Mouse (Mus musculus) kidney, postnatal 14 days (tissue): ENCODE results near the gene Traf3ip3.

Experiments used
- DNase-seq: peaks from one replicate; pipeline ENCODE4 v3.0.0; 2022; ENCODE audit warnings: mixed read lengths

Traf3ip3 gene

GRCm38 (mm10) chr1:193205431-193205830, 3.9 kb upstream of the Traf3ip3 start:
- DNase-seq: no peak

- no peak for DNase-seq
Measured at GRCm38 (mm10) chr1:193203821-193204220, 2.3 kb upstream of the Traf3ip3 start.

GRCm38 (mm10) chr1:193200640-193201382, 692 bp downstream of the Traf3ip3 start:
- no peak for DNase-seq

GRCm38 (mm10) chr1:193198312-193198711, 3.2 kb downstream of the Traf3ip3 start:
- no peak for DNase-seq

DNA sequence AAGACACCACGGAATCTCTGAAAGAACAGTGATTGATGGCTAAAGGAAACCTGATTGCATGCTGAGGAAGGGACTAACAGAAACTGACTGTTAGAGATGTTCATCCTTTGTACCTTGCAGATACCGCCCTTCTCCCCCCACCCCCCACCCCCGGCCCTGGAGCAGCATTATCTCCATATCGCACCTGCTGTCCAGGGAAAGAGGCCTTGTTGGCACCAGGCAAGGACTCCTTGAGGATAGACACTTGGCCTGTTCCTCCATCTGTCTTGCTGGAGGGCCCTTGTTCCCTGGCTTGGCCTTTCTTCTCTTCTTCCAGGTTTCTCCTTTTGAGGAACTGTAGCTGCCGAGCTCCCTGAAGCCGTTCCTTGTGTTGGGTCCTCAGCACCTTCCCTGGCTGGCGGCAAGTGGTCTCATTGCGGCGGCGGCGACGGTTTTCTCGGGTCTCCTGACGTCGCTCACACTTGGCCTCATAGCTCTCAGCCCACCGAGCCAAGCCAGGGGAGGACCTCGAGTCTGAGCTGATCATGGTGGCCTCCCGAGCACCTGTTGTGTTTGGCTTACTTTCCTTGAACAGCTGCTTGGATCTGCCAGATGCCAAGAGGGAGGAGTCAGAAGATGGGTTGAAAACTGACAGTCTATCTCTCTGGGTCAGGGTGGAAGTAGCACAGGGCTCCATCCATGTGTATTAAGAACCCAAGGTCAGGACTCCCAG, 3.9 kb downstream of the Traf3ip3 start:
- DNase-seq: no peak

DNA sequence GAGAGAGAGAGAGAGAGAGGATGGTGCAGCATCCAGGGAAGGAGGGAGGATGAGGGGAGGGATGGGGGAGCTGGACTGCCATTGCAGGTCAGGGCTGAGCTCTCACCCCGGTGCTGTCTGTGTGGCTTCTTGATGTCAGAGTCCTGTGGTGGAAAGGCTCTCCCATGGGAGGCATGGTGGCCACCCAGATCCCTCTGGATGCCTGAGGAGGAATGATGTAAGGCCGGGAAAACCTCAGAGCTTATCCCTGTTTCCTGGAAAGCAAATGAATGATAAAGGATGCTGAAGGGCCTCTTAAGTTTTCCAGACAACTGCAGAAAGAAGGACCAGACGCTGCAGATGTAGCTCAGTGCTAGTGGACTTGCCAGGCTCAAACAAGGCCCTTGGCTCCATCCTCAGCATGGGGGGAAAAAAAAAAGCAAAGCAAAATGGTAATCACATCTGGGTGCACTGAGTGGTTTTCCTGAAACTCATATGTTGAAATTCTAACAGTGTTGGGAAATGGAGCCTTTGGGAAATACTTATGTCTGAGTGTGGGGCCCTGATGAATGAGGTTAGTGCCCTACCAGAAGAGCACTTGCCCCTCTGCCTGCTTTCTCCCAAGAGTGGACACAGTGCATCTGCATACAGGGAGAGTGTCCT, 6.2 kb downstream of the Traf3ip3 start:
- no peak for DNase-seq

DNA sequence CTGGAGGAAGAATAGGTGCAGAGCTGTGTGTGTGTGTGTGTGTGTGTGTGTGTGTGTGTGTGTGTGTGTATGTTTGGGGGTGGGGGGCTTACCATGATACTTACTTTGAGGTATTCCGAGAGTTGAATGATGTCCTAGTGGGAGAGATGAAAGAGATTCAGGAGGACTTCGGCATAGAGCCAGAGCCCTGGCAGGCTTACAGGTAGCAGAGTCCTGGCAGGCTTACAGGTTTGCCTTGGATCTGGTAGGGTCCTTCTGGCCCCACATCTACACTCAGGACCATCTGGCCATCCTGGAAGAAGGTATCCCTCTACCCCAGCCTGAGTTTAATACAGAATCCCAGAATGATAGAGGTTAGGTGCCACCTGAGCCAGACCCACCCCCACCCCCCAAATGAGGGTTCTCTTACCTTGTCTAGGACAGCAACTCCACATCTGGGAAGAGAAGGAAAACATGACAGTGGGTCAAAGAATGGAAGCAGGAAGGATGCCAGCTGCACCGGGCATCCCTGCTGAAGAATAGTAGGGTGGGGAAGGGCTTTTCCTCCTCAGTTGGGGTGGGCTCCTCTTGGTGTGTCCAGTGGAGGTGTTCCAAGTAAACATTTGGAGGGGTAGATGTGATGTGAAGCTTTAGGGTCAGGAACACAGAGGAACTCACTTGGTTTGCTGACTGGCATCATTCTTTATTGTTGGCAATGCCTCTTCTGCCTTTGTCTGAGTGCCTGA, 6.9 kb downstream of the Traf3ip3 start:
- no peak for DNase-seq

- DNase-seq: no peak
Measured at GRCm38 (mm10) chr1:193191675-193192283, 9.7 kb downstream of the Traf3ip3 start.

DNA sequence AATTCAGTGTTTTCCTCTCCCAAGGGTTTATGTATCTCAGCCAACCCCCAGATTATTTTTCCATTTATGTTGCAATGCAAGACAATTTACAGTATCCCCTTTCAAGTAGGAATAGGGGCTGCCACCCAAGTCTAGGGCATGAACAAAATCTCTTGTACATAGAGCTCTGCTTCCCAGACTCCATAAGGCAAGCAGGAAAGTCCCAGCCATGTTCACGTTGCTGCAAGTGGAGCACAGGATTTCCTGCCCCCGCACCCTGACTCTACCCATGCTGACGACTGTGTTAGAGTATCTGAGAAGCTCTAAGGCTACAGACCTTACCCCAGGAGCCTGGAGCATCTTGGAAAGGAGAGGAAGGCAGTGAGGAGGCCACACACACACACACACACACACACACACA, 11.7 kb downstream of the Traf3ip3 start:
- no peak for DNase-seq

- DNase-seq: peak; percentile 61
Measured at GRCm38 (mm10) chr1:193189151-193189621, 12.3 kb downstream of the Traf3ip3 start.

GRCm38 (mm10) chr1:193188257-193188656, 13.2 kb downstream of the Traf3ip3 start:
- DNase-seq: no peak

GRCm38 (mm10) chr1:193181104-193181503, 20.4 kb downstream of the Traf3ip3 start:
- DNase-seq: no peak

DNA sequence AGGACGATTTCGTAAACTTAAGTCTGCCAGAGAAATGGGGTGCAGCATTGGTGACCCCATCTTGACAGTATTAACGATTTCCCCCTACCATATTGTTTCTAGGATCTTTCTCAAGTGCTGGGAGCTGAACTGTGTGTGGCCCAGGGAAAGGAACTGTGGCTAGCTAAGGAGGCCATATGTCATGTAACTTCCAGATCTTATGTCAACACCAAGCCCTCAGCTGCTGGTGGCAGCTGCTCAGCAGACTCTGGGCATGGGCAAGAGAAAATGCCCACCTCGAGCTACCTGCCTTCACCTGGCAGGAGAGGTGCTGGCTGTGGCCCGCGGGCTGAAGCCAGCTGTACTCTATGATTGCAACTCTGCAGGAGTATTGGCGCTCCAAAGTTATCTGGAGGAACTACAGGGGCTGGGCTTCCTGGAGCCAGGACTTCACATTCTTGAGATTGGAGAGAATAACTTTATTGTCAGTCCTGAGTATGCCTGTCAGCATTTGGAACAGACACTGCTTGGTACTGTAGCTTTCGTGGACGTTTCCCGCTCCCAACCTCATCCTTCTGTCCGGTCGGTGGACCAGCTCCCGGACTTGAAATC, 27.3 kb downstream of the Traf3ip3 start:
- no peak for DNase-seq

DNA sequence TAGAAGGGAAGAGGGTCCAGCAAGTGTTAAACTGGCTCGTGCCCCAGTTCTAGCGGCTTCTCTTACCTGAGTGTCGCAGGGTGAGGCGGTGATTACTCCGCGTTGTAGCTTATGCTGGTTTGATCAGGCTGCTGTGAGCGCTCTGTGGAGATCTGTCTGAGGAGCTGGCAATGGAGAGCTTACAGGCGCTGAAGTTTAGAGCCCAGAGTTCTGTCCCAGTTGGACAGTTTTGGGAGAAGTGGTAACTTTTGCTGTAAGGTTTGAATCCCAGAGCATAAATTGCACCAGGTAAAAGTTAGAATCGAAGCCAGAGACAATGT, 27.7 kb downstream of the Traf3ip3 start:
- no peak for DNase-seq

GRCm38 (mm10) chr1:193172991-193173809, 28.3 kb downstream of the Traf3ip3 start:
- peak; percentile 97 for DNase-seq

DNA sequence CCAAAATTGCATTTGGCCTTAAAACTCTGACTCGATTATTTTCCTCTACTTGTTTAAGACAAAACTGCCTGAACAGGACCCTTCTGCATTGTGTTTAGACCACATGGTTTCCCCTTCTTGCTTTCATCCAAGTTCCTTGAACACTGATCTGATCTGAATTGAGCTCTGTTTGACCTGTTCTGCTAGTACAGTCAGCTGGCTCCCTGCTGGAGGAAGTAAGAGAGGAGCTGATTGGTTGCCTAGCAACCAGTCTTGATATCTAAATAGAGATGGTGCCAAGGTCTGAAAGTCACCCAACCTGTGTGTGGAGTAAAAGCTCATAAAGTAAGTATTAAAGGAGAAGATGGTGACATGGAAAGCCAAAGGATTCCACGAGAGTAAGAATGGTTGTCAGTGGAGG, 31.6 kb downstream of the Traf3ip3 start:
- peak; percentile 26 for DNase-seq

DNA sequence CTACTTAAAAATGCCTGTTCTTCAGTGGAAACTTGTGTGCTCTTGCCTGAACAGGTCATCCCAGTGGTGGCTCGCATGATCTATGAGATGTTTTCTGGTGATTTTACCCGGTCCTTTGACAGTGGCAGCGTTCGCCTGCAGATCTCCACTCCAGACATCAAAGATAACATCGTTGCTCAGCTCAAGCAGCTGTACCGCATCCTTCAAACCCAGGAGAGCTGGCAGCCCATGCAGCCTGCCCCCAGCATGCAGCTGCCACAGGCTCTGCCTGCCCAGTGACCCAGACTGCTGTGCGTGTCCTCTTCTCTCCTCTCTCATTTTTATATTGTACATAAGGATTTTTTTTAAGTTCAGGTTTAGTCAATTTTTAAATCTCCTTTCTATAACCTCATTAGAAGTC, 32.3 kb downstream of the Traf3ip3 start:
- no peak for DNase-seq

GRCm38 (mm10) chr1:193167746-193168145, 33.8 kb downstream of the Traf3ip3 start, which contains the start of gene A130010J15Rik:
A130010J15Rik (plus strand) TSS chr1:193168046.
- DNase-seq: no peak

GRCm38 (mm10) chr1:193160317-193161032, 41.0 kb downstream of the Traf3ip3 start:
- peak; percentile 55 for DNase-seq

DNA sequence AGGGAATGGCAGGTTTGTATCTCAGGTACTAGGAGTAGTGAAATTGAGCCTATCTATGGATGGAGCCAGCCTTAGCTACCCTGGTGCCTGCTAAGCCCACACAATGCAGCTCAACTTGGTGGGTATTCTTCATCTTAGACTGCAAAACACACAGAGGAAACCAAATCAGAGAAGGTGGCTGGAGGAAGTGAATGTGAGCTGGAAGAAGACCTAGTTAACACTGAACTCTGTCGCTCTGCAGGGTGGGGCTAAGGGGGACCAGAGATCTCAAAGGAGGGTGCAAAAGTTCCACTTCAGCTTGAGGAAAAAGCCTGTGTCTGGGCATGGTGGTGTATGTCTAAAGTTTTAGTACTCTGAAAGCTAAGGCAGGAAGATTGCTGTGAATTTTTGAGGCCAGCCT, 41.9 kb downstream of the Traf3ip3 start:
- DNase-seq: no peak

DNA sequence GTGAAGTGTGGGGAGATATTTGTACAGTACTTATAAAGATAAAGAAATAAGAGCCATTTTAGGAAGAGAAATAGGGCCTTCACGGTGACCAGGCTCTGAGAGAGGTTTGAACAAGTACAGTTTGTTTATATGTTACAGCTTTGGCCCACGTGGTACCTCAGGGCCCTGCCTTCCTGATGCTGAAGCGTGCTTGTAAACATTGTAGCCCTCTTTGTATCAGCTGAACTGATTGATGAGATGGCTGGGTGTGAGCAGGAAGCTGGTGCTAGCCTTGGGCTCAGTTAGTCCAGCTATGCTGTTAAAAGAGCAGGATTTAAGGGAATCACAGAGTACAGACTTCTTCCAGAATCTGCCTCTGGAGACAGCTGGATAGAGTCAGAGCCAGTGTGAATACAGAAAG, 42.3 kb downstream of the Traf3ip3 start:
- DNase-seq: no peak
